Mouse (Mus musculus) C2C12 (cell line): ENCODE measurements at regions not wholly inside any gene's neighbourhood (a gene's known extent, or its start where the extent isn't known, plus 50 kb on each side); places are given as distances from the start of the nearest gene placed in this dataset.

ENCODE experiments used
- H3K27me3 ChIP-seq: one replicate; pipeline ENCODE4 v1.6.1; 2011; ENCODE audit not compliant: control insufficient read depth, insufficient read depth, insufficient read length
- H3K36me3 ChIP-seq: one replicate; pipeline ENCODE4 v1.6.1; 2011; ENCODE audit not compliant: control insufficient read depth, insufficient read depth
- H3K4me3 ChIP-seq: one replicate; pipeline ENCODE4 v1.5.1; 2011; ENCODE audit warnings: mild to moderate bottlenecking, control low read depth; ENCODE audit not compliant: poor library complexity, insufficient read depth, severe bottlenecking
- H3K79me2 ChIP-seq: one replicate; pipeline ENCODE4 v1.6.1; 2011; ENCODE audit not compliant: control insufficient read depth, insufficient read depth
- H3K79me3 ChIP-seq: one replicate; pipeline ENCODE4 v1.6.1; 2011; ENCODE audit warnings: low read depth, control low read depth
- H3ac ChIP-seq: one replicate; pipeline ENCODE3; 2011; ENCODE audit warnings: low read depth; ENCODE audit not compliant: control insufficient read depth, insufficient read length
- CEBPB ChIP-seq: IDR thresholded peaks from one replicate; pipeline ENCODE4 v1.6.1; 2011; ENCODE audit warnings: low read depth, mild to moderate bottlenecking, control low read depth, moderate library complexity
- CTCF ChIP-seq: IDR thresholded peaks from one replicate; pipeline ENCODE4 v1.5.1; 2011; ENCODE audit not compliant: control insufficient read depth, insufficient read depth, insufficient read length
- FOSL1 ChIP-seq: IDR thresholded peaks from one replicate; pipeline ENCODE4 v1.8.0; 2011; ENCODE audit warnings: mild to moderate bottlenecking, low read length; ENCODE audit not compliant: poor library complexity, insufficient read depth, severe bottlenecking
- MAX ChIP-seq: IDR thresholded peaks from one replicate; pipeline ENCODE4 v1.6.1; 2011; ENCODE audit warnings: mild to moderate bottlenecking, control low read depth
- MYOD1 ChIP-seq: IDR thresholded peaks from one replicate; pipeline ENCODE4 v1.6.1; 2011; ENCODE audit warnings: low read depth; ENCODE audit not compliant: control insufficient read depth, insufficient read length
- MYOG ChIP-seq: IDR thresholded peaks from one replicate; pipeline ENCODE4 v1.6.1; 2011; ENCODE audit not compliant: control insufficient read depth, insufficient read length; ENCODE audit errors: extremely low read depth
- USF1 ChIP-seq: IDR thresholded peaks from one replicate; pipeline ENCODE4 v1.6.1; 2011; ENCODE audit warnings: low read depth, mild to moderate bottlenecking, control low read depth, moderate library complexity

DNA sequence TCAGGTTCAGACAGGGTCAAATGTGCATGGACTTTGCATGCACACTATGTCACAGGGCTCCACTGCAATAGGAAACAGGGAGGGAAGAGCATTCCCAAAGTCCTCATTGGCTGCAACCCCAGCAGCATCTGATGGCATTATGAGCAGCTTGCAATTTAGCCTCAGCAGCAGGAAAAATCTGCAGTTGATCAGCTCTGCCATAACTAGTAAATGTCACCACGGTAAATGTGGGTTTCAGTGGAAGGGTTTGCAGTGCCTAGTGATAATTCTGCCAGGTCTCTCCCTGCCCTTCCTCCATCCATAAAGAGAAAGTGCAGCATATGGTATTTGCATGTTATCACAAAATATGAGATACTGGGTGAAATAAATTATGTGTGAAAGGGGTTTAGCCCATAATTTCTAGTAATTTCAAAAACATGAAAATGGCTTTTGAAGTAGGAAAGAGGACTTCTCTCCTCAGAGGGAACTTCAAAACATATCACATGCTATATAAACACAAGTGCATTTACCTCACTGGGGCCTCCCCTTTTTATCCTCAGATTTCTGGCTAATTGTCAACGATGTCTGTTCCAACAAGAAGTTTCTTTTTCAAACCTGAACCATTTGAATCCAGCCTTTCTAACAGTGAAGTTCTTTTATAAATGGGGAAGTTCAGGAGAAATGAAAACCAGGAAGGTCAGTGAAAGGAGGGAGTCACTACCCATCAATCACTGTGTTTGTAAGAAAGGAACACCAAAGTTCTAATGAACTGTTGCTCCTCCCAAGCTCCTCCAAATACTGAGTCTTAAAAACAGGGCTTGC lies 303.5 kb downstream of the Meis1 start:
- Histone ChIP-seq H3K79me3 (no peaks in the 10 kb centered on the region), H3ac (no peak overlapping the region), H3K4me3 (no peak overlapping the region), H3K27me3 (no peaks in the 10 kb centered on the region), H3K79me2 (no peaks in the 10 kb centered on the region), H3K36me3 (no peaks in the 10 kb centered on the region)
- TF ChIP-seq CTCF (no peak), MYOG (no peak), USF1 (no peak), FOSL1 (no peak), MAX (no peak), CEBPB (no peak), MYOD1 (no peak)

DNA sequence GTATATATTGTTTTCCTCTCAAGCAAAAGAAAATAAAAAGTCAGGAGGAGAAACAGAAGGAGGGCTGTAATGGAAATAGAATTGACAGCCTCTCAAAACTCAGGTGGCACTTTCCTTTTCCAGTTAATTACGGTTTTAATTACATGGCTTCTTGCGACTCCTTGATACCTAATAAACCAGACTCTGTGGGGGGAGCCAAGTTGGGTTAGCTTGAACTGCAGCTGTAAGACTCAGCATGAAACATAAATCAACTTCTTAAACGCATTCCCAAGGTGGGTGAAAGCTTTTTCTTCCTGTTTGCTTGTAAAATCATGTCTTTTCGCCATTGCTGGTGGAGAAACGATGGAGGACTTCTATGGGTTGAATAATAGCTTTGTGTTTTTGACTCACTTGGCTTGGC lies 304.4 kb downstream of the Meis1 start:
- no peak overlapping the region for H3ac ChIP-seq
- no peaks in the 10 kb centered on the region for H3K36me3 ChIP-seq
- no peaks in the 10 kb centered on the region for H3K79me3 ChIP-seq
- H3K27me3 ChIP-seq = no peaks in the 10 kb centered on the region
- no peak overlapping the region for H3K4me3 ChIP-seq
- no peak for TF ChIP-seq USF1
- no peak for TF ChIP-seq FOSL1
- no peak for TF ChIP-seq MAX
- no peak for TF ChIP-seq MYOG
- TF ChIP-seq MYOD1 = no peak
- no peak for TF ChIP-seq CEBPB
- no peak for TF ChIP-seq CTCF
- H3K79me2 ChIP-seq = no peaks in the 10 kb centered on the region

DNA sequence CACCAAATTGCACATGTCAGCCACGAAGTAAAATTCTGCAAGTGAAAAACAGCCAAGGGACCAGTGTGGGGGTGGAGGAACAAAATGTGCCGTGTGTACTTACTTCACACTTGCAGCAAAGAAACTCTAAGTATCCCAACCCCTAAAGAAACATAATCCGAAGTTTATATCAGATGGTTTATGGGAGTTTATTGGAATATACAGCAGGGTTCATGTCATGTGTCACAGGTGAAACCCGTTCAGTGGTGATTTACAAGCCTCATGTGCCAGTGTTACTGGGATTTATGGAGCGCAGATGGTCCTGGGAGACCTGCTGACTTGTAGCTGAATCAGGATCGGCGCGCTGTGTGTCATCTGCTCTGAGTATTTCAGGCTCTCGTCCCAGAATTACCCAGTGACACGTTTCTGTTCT lies 306.1 kb downstream of the Meis1 start:
- no peak overlapping the region for H3ac ChIP-seq
- H3K79me2 ChIP-seq = no peaks in the 10 kb centered on the region
- TF ChIP-seq CEBPB = no peak
- no peak for TF ChIP-seq MAX
- no peaks in the 10 kb centered on the region for H3K27me3 ChIP-seq
- H3K79me3 ChIP-seq = no peaks in the 10 kb centered on the region
- H3K36me3 ChIP-seq = no peaks in the 10 kb centered on the region
- no peak overlapping the region for H3K4me3 ChIP-seq

DNA sequence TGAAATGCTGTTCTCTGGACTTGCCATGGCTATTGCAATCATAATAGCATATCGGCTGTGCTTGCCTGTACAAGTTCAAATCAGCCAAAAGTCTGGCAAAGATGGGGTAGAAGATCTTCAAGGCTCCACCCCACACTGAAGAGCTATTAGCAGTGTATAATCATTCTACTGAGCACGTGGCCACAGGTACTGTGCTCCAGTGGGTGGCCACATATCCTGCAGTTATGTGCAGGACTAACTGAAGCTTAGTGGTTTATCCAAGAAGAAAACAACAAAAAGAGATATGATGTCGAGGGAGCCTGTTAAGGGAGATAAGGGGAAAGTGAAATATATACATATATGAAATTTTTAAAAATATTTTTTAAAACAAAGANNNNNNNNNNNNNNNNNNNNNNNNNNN lies 309.2 kb downstream of the Meis1 start:
- H3K79me3 ChIP-seq = no peaks in the 10 kb centered on the region
- no peaks in the 10 kb centered on the region for H3K36me3 ChIP-seq
- H3ac ChIP-seq = no peak overlapping the region
- TF ChIP-seq CTCF (no peak), FOSL1 (no peak), MYOG (no peak), USF1 (no peak), CEBPB (no peak), MAX (no peak), MYOD1 (no peak)
- no peaks in the 10 kb centered on the region for H3K79me2 ChIP-seq
- H3K27me3 ChIP-seq = no peaks in the 10 kb centered on the region
- H3K4me3 ChIP-seq = no peak overlapping the region

DNA sequence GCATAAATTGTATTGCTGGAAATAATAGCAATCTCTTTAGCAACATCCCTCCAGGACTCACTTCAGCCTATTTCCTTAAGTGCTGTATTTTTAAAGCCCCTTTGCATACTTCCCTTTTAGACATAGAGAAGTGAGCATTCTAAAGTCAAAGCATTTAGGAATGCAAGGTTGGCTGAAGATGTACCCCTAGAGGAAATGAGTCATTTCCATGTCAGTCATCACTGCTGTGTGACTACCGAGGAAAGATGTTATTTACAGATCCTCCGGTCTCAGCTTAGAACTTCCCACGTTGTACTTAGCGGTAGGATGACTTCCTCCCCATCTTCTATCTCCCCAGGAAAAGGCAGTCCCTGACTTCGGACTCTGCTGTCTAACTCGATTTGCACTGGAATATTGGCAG lies 337.2 kb downstream of the Meis1 start:
- H3K79me3 ChIP-seq = no peaks in the 10 kb centered on the region
- no peak overlapping the region for H3ac ChIP-seq
- H3K36me3 ChIP-seq = no peaks in the 10 kb centered on the region
- TF ChIP-seq MAX (no peak), MYOD1 (no peak), FOSL1 (no peak), CTCF (no peak), MYOG (no peak), USF1 (no peak), CEBPB (no peak)
- H3K27me3 ChIP-seq = no peaks in the 10 kb centered on the region
- no peaks in the 10 kb centered on the region for H3K79me2 ChIP-seq
- no peak overlapping the region for H3K4me3 ChIP-seq

DNA sequence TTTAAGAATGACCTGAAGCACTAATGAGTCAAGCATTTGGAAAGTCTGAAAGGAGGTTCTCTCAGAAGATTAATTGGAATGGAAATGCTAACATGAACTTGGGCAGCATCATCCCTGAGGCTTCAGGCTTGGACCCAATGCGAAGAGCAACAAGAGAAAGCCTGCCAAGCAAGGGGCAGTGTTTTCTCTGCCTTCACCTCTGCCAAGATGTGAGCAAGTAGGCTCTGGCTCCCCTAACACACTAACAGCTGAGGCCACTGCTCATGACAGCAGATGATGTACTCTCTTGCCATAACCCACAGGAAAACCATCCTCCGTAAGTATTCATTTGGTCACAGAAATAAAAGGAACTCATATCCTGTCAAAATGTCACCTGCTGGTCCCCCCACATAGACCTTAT lies 341.9 kb downstream of the Meis1 start:
- Histone ChIP-seq H3K79me2 (no peaks in the 10 kb centered on the region), H3K36me3 (no peaks in the 10 kb centered on the region), H3K27me3 (no peaks in the 10 kb centered on the region), H3K4me3 (no peak overlapping the region), H3K79me3 (no peaks in the 10 kb centered on the region), H3ac (no peak overlapping the region)
- TF ChIP-seq CTCF (no peak), MAX (no peak), FOSL1 (no peak), MYOG (no peak), CEBPB (no peak), MYOD1 (no peak), USF1 (no peak)
